In the genomic region with DNA sequence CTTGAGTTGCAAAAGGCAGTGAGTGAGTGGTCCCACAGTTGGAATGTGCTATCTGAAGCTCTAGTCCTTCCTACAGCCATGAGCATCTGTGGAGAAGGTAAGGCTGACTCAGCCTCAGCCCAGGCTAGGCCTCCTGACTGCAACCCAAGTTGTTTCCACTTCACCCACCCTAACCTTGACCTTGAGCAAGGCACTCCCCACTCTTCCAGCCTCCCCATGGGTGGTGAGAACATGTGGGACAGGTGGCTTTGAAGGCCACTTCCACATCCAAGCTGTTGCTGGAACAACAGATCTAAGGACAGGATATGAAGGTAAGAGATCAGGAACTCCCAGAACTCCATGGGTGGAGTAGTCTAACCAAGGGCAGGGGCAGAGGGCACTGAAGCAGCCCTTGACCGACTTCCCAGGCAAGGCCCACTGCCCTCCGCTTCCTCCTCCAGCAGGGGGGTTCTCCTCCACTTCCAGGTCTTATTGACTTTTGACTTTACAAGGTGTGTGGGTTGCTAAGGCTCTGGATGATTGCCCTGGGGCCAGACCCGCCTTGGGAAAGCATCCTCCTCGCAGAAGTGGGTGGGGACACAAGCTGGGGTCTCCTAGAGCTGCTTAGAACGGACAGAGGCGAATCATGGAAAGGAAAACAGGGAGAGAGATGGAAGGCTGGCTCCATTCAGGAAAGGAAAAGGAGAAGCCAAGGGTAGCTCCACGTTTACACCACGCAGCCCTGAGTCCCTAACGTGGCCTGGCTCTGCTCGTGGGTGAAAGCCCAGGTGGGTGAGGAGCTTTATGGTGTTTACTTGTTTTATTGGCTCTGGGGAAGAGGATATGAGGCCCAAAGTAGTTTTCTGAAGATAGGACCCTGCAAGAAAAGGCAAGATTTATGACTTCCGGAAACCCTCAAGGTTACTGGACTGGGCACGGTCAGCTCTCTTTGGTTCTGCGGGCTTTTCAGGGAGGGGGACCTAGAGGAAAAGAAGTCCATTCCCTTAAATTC, we compare ENCODE assay signal across 23 mouse cellular contexts.
DNase-seq lines count a peak whose midpoint lies in the region; ATAC-seq lines count a peak whose summit lies in the region.
"Had no signal": no experiment of that assay in that cellular context is flagged by ENCODE, and none has a peak within 500 bp of the region (broad histone marks: within the 10 kb centered on the region; RNA-seq: fewer than 3 reads in every experiment).

No protein-coding gene starts in this region.

- peaks cover 19% of the 10 kb centered on the region for H3K4me1 ChIP-seq in heart, embryonic 10.5 days
- peaks cover 8% of the 10 kb centered on the region for H3K4me1 ChIP-seq in neural tube, embryonic 14.5 days (ENCODE audit: control insufficient read depth, insufficient read depth, low read length)
- H3K4me1 ChIP-seq in neural tube, embryonic 15.5 days = peaks cover 12% of the 10 kb centered on the region
- peaks cover 10% of the 10 kb centered on the region for H3K4me1 ChIP-seq in intestine, embryonic 16.5 days (ENCODE audit: control insufficient read depth, insufficient read depth, low read length)
- H3K4me1 ChIP-seq: liver, embryonic 12.5 days had no signal

- no peak overlapping the region for H3K4me2 ChIP-seq in neural tube, embryonic 14.5 days (ENCODE audit: low read depth, low read length)
- H3K4me2 ChIP-seq in neural tube, embryonic 15.5 days = no peak overlapping the region
- H3K4me2 ChIP-seq in intestine, embryonic 16.5 days (ENCODE audit: low read depth, low read length) = no peak overlapping the region
- H3K4me2 ChIP-seq: embryonic facial prominence, embryonic 12.5 days; heart, embryonic 13.5 days; limb, embryonic 12.5 days; liver, embryonic 12.5 days; midbrain, embryonic 15.5 days had no signal

- H3K9ac ChIP-seq in neural tube, embryonic 14.5 days (replicated peaks; ENCODE audit: low read depth, low read length) = no peak overlapping the region
- no peak overlapping the region for H3K9ac ChIP-seq in neural tube, embryonic 15.5 days (replicated peaks)
- no peak overlapping the region for H3K9ac ChIP-seq in intestine, embryonic 16.5 days (ENCODE audit: low read depth, low read length)
- H3K9ac ChIP-seq: embryonic facial prominence, embryonic 12.5 days; heart, embryonic 13.5 days; limb, embryonic 12.5 days; liver, embryonic 12.5 days; midbrain, embryonic 15.5 days had no signal

- ATAC-seq in neural tube, embryonic 14.5 days (ENCODE audit: low read depth) = 0 out of 2 replicates have a peak, but pooled peaks have one; percentile 1
- no peak for ATAC-seq in neural tube, embryonic 15.5 days (ENCODE audit: low FRiP score)
- peak; percentile 82 for ATAC-seq in intestine, embryonic 16.5 days
- ATAC-seq: liver, embryonic 12.5 days had no signal

- intact Hi-C loops in heart, postnatal 25 days (cut with DNase I) = no loop called here

- 80% methylated on average over 13 of the region's 13 CpGs for WGBS in heart, embryonic 10.5 days
- WGBS in neural tube, embryonic 14.5 days = 76% methylated on average over 13 of the region's 13 CpGs
- WGBS in neural tube, embryonic 15.5 days = 73% methylated on average over 13 of the region's 13 CpGs
- WGBS in intestine, embryonic 16.5 days = 44% methylated on average over 13 of the region's 13 CpGs

- no peaks in the 10 kb centered on the region for H3K36me3 ChIP-seq in heart, embryonic 10.5 days
- no peaks in the 10 kb centered on the region for H3K36me3 ChIP-seq in neural tube, embryonic 14.5 days (ENCODE audit: control insufficient read depth, insufficient read depth, low read length)
- no peaks in the 10 kb centered on the region for H3K36me3 ChIP-seq in neural tube, embryonic 15.5 days
- H3K36me3 ChIP-seq in intestine, embryonic 16.5 days (ENCODE audit: control insufficient read depth, insufficient read depth, low read length) = no peaks in the 10 kb centered on the region
- H3K36me3 ChIP-seq: embryonic facial prominence, embryonic 12.5 days; heart, embryonic 13.5 days; limb, embryonic 12.5 days; liver, embryonic 12.5 days; midbrain, embryonic 15.5 days had no signal

- no peaks in the 10 kb centered on the region for H3K9me3 ChIP-seq in heart, embryonic 10.5 days
- H3K9me3 ChIP-seq in neural tube, embryonic 14.5 days (ENCODE audit: control insufficient read depth, low read length) = no peaks in the 10 kb centered on the region
- H3K9me3 ChIP-seq in neural tube, embryonic 15.5 days (replicated peaks) = no peaks in the 10 kb centered on the region
- no peaks in the 10 kb centered on the region for H3K9me3 ChIP-seq in intestine, embryonic 16.5 days (ENCODE audit: control insufficient read depth, low read length)
- H3K9me3 ChIP-seq: embryonic facial prominence, embryonic 12.5 days; heart, embryonic 13.5 days; limb, embryonic 12.5 days; liver, embryonic 12.5 days; midbrain, embryonic 15.5 days had no signal

- no peak overlapping the region for H3K27ac ChIP-seq in heart, embryonic 10.5 days
- H3K27ac ChIP-seq in neural tube, embryonic 14.5 days (ENCODE audit: low read depth, low read length) = no peak overlapping the region
- H3K27ac ChIP-seq in neural tube, embryonic 15.5 days (replicated peaks) = no peak overlapping the region
- H3K27ac ChIP-seq in intestine, embryonic 16.5 days (ENCODE audit: low read length) = peak overlapping the region; percentile 47; the same call in 1 of the 2 replicates
- H3K27ac ChIP-seq: embryonic facial prominence, embryonic 12.5 days; gastrocnemius, adult 2 months; heart, embryonic 13.5 days; left cerebral cortex, adult 2 months; limb, embryonic 12.5 days; liver, embryonic 12.5 days had no signal

- peak; percentile 67 for DNase-seq in heart, embryonic 10.5 days (ENCODE audit: low spot score)
- no peak for DNase-seq in heart, postnatal 25 days (ENCODE audit: low spot score)
- no peak for DNase-seq in adipocyte (ENCODE audit: low spot score)
- DNase-seq in spleen, adult 12 weeks (ENCODE audit: low spot score) = no peak
- DNase-seq: adrenal gland, postnatal 10 days; B cell, adult 2 months; cerebellum, adult 9-10 months; gastrocnemius, adult 2 months; heart, postnatal 36 days; kidney, adult 8-10 months; lung, adult 2 months; thymus, adult 2 months had no signal

- no peak overlapping the region for H3K4me3 ChIP-seq in heart, embryonic 10.5 days
- H3K4me3 ChIP-seq in neural tube, embryonic 14.5 days (ENCODE audit: low read depth, low read length) = no peak overlapping the region
- no peak overlapping the region for H3K4me3 ChIP-seq in neural tube, embryonic 15.5 days (replicated peaks)
- no peak overlapping the region for H3K4me3 ChIP-seq in intestine, embryonic 16.5 days (ENCODE audit: low read length)
- H3K4me3 ChIP-seq: embryonic facial prominence, embryonic 12.5 days; erythroblast, embryonic 14.5 days; gastrocnemius, adult 2 months; heart, embryonic 13.5 days; left cerebral cortex, adult 2 months; limb, embryonic 12.5 days; liver, embryonic 12.5 days; midbrain, embryonic 15.5 days; myocyte had no signal

- H3K27me3 ChIP-seq in heart, embryonic 10.5 days (ENCODE audit: insufficient read depth, poor library complexity, severe bottlenecking) = peaks cover 45% of the 10 kb centered on the region
- no peaks in the 10 kb centered on the region for H3K27me3 ChIP-seq in neural tube, embryonic 14.5 days (ENCODE audit: control insufficient read depth, insufficient read depth, low read length)
- H3K27me3 ChIP-seq in neural tube, embryonic 15.5 days (replicated peaks) = 0 out of 2 replicates have a peak, but pooled peaks cover 12% of the 10 kb centered on the region
- H3K27me3 ChIP-seq in intestine, embryonic 16.5 days (replicated peaks; ENCODE audit: control insufficient read depth, insufficient read depth, low read length) = no peaks in the 10 kb centered on the region
